Mouse (Mus musculus) neural tube, embryonic 13.5 days (tissue): ENCODE measurements at regions not wholly inside any gene's neighbourhood (a gene's known extent, or its start where the extent isn't known, plus 50 kb on each side); places are given as distances from the start of the nearest gene placed in this dataset.
A peak's percentile ranks its signal among the peaks of the same experiment; 100 is the strongest.

Experiments used
- ATAC-seq: fragments of 200-750 bp; cut with Nextera tagmentation; 2 replicates; pipeline ENCODE4 v1.8.0; 2017; ENCODE audit warnings: low read depth, mild to moderate bottlenecking, moderate TSS enrichment, moderate library complexity
- H3K27ac ChIP-seq: fragments of 300-500 bp; sonication (generic); replicated peaks from 2 replicates; pipeline ENCODE4 v1.5.1; 2015; ENCODE audit warnings: moderate library complexity, mild to moderate bottlenecking, inconsistent platforms
- H3K27me3 ChIP-seq: fragments of 300-500 bp; sonication (generic); 2 replicates; pipeline ENCODE4 v1.6.1; 2015; ENCODE audit warnings: mild to moderate bottlenecking, inconsistent platforms
- H3K36me3 ChIP-seq: fragments of 300-500 bp; sonication (generic); 2 replicates; pipeline ENCODE4 v1.6.1; 2015; ENCODE audit warnings: mild to moderate bottlenecking, inconsistent platforms
- H3K4me1 ChIP-seq: fragments of 300-500 bp; sonication (generic); replicated peaks from 2 replicates; pipeline ENCODE4 v1.6.1; 2015; ENCODE audit warnings: inconsistent platforms
- H3K4me2 ChIP-seq: fragments of 300-500 bp; sonication (generic); 2 replicates; pipeline ENCODE4 v1.6.1; 2015; ENCODE audit warnings: inconsistent platforms, mild to moderate bottlenecking, moderate library complexity
- H3K4me3 ChIP-seq: fragments of 300-500 bp; sonication (generic); 2 replicates; pipeline ENCODE4 v1.5.1; 2015; ENCODE audit warnings: mild to moderate bottlenecking, inconsistent platforms
- H3K9ac ChIP-seq: fragments of 300-500 bp; sonication (generic); 2 replicates; pipeline ENCODE4 v1.6.1; 2015; ENCODE audit warnings: moderate library complexity, mild to moderate bottlenecking, inconsistent platforms
- H3K9me3 ChIP-seq: fragments of 300-500 bp; sonication (generic); 2 replicates; pipeline ENCODE4 v1.6.1; 2016; ENCODE audit warnings: inconsistent platforms
- WGBS: fragments of 180-500 bp; shearing (Covaris S2); methylation state at CpG from one replicate; pipeline ENCODE4 v1.1.7; 2015; 5-methylcytosine and 5-hydroxymethylcytosine counted together

GRCm38 (mm10) chr7:121214181-121214580 is 132.7 kb downstream of the Otoa start:
- Histone ChIP-seq H3K27ac (0 out of 2 replicates have a peak overlapping the region, but pooled peaks have one; percentile 33), H3K36me3 (no peaks in the 10 kb centered on the region), H3K9me3 (no peaks in the 10 kb centered on the region), H3K9ac (no peak overlapping the region), H3K4me1 (peaks cover 5% of the 10 kb centered on the region; the same call in 1 of the 2 replicates), H3K4me3 (no peak overlapping the region), H3K27me3 (no peaks in the 10 kb centered on the region), H3K4me2 (no peak overlapping the region)
- WGBS: 56% methylated on average over 8 of the region's 8 CpGs
- no peak for ATAC-seq

DNA sequence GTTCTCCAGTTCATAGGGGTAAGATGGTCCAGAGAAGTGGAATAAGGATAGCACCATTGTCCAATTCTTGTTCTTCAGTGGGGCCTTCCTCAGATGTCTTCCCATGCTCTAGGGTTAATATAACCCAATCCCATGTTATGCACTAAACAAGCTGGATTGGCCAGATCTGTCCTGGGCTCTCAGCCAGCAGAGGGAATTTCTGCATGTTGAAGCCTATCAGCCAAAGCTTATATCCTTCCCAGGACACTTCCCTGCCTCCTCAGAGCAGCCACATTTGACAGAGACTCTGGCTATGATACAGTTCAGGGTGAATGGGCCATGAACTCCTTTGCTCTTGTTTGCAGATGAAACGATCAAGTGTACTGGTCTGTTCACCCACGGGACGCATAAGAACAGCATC is 133.6 kb downstream of the Otoa start:
- no peak for ATAC-seq
- Histone ChIP-seq H3K4me3 (no peak overlapping the region), H3K27me3 (no peaks in the 10 kb centered on the region), H3K36me3 (no peaks in the 10 kb centered on the region), H3K9me3 (no peaks in the 10 kb centered on the region), H3K4me1 (peaks cover 5% of the 10 kb centered on the region; the same call in 1 of the 2 replicates), H3K9ac (no peak overlapping the region), H3K4me2 (no peak overlapping the region), H3K27ac (peak overlapping the region; percentile 9; the same call in 1 of the 2 replicates)
- WGBS: 76% methylated on average over 3 of the region's 3 CpGs

DNA sequence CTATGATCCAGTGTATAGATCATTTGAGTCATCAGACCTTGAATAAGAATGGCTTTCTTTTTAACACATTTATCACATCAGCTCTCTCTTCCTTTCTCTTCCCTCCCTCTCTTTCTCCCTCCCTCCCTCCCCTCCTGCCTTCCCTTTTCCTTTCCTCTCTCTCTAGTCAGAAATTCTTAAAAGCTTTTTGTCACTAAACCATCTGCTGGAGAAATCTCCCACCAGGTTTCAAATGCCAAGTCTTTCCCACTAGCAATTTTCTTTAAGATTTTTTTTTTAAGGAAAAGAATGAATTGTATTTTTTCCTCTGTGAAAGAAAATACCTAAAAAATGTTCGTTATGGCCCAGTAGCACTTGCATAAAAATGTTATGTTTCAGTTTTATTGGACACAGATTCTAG is 134.3 kb downstream of the Otoa start:
- no peak overlapping the region for H3K4me2 ChIP-seq
- H3K9me3 ChIP-seq: no peaks in the 10 kb centered on the region
- H3K27ac ChIP-seq: no peak overlapping the region
- 68% methylated on average over 1 of the region's 1 CpGs for WGBS
- ATAC-seq: no peak
- no peaks in the 10 kb centered on the region for H3K27me3 ChIP-seq
- no peak overlapping the region for H3K4me3 ChIP-seq
- no peaks in the 10 kb centered on the region for H3K36me3 ChIP-seq
- H3K4me1 ChIP-seq: peaks cover 5% of the 10 kb centered on the region; the same call in 1 of the 2 replicates
- no peak overlapping the region for H3K9ac ChIP-seq

- Histone ChIP-seq H3K9ac (no peak overlapping the region), H3K9me3 (no peaks in the 10 kb centered on the region), H3K27me3 (no peaks in the 10 kb centered on the region), H3K4me2 (no peak overlapping the region), H3K27ac (no peak overlapping the region), H3K4me1 (peaks cover 5% of the 10 kb centered on the region; the same call in 1 of the 2 replicates), H3K4me3 (no peak overlapping the region), H3K36me3 (no peaks in the 10 kb centered on the region)
- 56% methylated on average over 10 of the region's 10 CpGs for WGBS
- no peak for ATAC-seq
Observed at GRCm38 (mm10) chr7:121218031-121218430, 136.6 kb downstream of the Otoa start.

DNA sequence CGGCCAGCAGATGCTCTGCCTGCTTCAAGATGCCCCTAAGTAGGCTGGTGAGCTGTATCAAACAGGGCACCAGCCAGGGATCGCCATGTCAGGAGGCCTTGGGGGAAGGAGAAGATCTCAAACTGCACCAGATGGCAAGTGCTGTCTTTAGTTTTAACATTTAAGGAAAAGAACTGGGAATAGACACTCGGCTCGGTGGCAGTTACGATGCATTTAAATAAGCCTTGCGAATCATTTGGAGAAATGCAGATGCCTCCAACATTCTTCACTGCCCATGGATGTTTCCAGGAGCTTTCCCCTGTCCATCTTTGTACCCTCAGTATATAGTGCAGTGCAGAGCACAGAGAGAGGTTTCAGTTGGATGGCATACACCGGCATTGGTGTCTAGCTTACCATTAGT is 139.7 kb downstream of the Otoa start:
- H3K4me1 ChIP-seq: peaks cover 5% of the 10 kb centered on the region; the same call in 1 of the 2 replicates
- no peak overlapping the region for H3K27ac ChIP-seq
- no peak overlapping the region for H3K4me2 ChIP-seq
- ATAC-seq: no peak
- H3K4me3 ChIP-seq: no peak overlapping the region
- no peaks in the 10 kb centered on the region for H3K27me3 ChIP-seq
- no peaks in the 10 kb centered on the region for H3K9me3 ChIP-seq
- WGBS: 96% methylated on average over 7 of the region's 7 CpGs
- H3K36me3 ChIP-seq: no peaks in the 10 kb centered on the region
- no peak overlapping the region for H3K9ac ChIP-seq

GRCm38 (mm10) chr7:121231881-121232280 is 150.4 kb downstream of the Otoa start:
- ATAC-seq: no peak
- H3K9ac ChIP-seq: no peak overlapping the region
- WGBS: 75% methylated on average over 3 of the region's 3 CpGs
- H3K4me3 ChIP-seq: no peak overlapping the region
- H3K9me3 ChIP-seq: no peaks in the 10 kb centered on the region
- no peaks in the 10 kb centered on the region for H3K4me1 ChIP-seq
- H3K27ac ChIP-seq: no peak overlapping the region
- H3K4me2 ChIP-seq: no peak overlapping the region
- no peaks in the 10 kb centered on the region for H3K27me3 ChIP-seq
- H3K36me3 ChIP-seq: no peaks in the 10 kb centered on the region

DNA sequence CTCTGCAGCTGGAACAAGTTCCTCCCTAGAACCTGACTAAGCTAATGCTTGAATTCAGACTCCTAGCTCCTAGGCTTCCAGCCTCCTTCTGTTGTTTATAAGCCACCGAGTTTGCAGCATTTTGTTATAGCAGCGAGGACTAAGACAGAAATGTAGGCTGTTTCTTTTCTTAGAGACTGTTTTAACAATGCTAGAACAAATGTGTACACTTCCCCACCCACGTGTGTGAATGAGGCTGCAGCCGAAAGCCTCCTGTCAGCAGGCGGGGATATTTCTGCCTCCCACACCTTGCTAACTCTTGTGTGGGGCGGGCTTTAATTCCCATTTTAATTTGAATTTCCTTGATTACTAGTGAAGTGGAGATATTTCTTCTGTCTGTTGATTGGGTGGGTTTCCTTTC is 153.4 kb downstream of the Otoa start:
- Histone ChIP-seq H3K36me3 (no peaks in the 10 kb centered on the region), H3K27ac (no peak overlapping the region), H3K4me2 (no peak overlapping the region), H3K27me3 (no peaks in the 10 kb centered on the region), H3K9ac (no peak overlapping the region), H3K9me3 (no peaks in the 10 kb centered on the region), H3K4me1 (no peaks in the 10 kb centered on the region), H3K4me3 (no peak overlapping the region)
- WGBS: 84% methylated on average over 6 of the region's 6 CpGs
- no peak for ATAC-seq

- WGBS: 85% methylated on average over 6 of the region's 6 CpGs
- Histone ChIP-seq H3K27ac (no peak overlapping the region), H3K36me3 (no peaks in the 10 kb centered on the region), H3K27me3 (no peaks in the 10 kb centered on the region), H3K9ac (no peak overlapping the region), H3K9me3 (no peaks in the 10 kb centered on the region), H3K4me1 (no peaks in the 10 kb centered on the region), H3K4me3 (no peak overlapping the region), H3K4me2 (no peak overlapping the region)
- ATAC-seq: no peak
Observed at GRCm38 (mm10) chr7:121239731-121240130, 151.9 kb upstream of the Hs3st2 start.

DNA sequence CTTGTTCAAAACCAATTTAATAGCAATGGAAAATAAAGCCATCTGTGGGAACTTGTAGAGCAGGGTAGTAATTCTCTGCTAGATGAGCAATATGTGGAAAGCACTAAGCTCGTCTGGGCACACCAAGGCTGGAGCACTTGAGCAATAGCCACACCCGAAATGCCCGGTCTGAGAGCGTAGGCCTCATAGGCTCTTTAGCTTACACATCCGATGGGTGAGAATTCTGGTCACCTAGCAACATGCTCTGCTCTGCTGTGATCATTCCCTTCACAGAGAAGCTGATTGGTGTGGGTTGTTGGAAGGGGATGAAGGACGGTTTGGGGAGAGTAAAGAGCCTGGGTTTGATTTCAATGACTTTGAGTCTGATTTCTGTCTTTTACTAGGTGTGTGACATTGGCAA is 143.8 kb upstream of the Hs3st2 start:
- WGBS: 79% methylated on average over 6 of the region's 6 CpGs
- H3K4me3 ChIP-seq: no peak overlapping the region
- peak; percentile 36; the same call in 1 of the 2 replicates for ATAC-seq

GRCm38 (mm10) chr7:121257466-121257865 is 134.2 kb upstream of the Hs3st2 start:
- Histone ChIP-seq H3K9ac (no peak overlapping the region), H3K4me2 (no peak overlapping the region), H3K4me1 (peaks cover 8% of the 10 kb centered on the region), H3K27me3 (no peaks in the 10 kb centered on the region), H3K4me3 (no peak overlapping the region), H3K27ac (no peak overlapping the region), H3K9me3 (no peaks in the 10 kb centered on the region), H3K36me3 (no peaks in the 10 kb centered on the region)
- WGBS: 66% methylated on average over 2 of the region's 2 CpGs
- ATAC-seq: no peak

More for the DNA sequence above, 143.8 kb upstream of the Hs3st2 start:
- Histone ChIP-seq H3K27ac (peak overlapping the region; percentile 52; the same call in 1 of the 2 replicates), H3K27me3 (no peaks in the 10 kb centered on the region), H3K4me1 (peaks cover 7% of the 10 kb centered on the region; the same call in 1 of the 2 replicates), H3K9ac (no peak overlapping the region), H3K36me3 (no peaks in the 10 kb centered on the region), H3K9me3 (no peaks in the 10 kb centered on the region), H3K4me2 (no peak overlapping the region)

DNA sequence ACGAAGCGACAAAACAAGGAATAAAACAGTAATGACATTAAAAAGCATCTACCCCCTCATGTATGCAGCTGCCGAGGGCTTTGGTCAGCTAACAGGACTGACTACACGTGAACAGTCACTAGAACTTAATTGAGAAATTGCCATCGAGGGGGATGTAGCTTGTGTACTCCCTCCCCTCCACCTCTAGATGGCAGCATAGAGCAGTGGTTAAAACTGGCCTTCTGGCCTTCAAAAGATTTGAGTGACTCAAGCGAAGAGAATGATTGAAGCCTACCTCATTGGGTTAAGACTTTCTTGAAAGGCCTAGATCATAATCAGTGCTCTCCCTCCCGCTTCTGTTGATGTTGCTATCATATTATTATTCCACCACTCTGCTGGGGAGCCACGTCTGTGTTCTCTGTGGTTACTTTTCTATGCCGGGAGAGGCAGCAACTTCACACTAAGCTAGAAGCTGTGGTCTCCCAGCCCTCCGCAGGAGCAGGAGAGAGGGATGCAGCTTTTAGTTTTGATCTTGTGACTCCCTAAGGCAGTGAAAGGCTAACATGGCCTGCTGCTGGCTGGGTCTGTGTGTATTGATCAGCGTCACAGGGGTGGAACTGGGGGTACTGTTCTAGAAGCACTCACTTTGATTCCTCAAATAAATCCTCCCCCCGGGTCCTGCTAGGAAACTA is 132.7 kb upstream of the Hs3st2 start:
- H3K9ac ChIP-seq: no peak overlapping the region
- peaks cover 11% of the 10 kb centered on the region for H3K4me1 ChIP-seq
- H3K27me3 ChIP-seq: no peaks in the 10 kb centered on the region
- ATAC-seq: peak; percentile 64
- no peak overlapping the region for H3K4me3 ChIP-seq
- no peaks in the 10 kb centered on the region for H3K9me3 ChIP-seq
- no peaks in the 10 kb centered on the region for H3K36me3 ChIP-seq
- WGBS: 52% methylated on average over 12 of the region's 12 CpGs
- 0 out of 2 replicates have a peak overlapping the region, but pooled peaks have one; percentile 14 for H3K4me2 ChIP-seq
- peak overlapping the region; percentile 68 for H3K27ac ChIP-seq

- Histone ChIP-seq H3K4me3 (no peak overlapping the region), H3K4me2 (0 out of 2 replicates have a peak overlapping the region, but pooled peaks have one; percentile 14), H3K9ac (no peak overlapping the region), H3K27ac (peak overlapping the region; percentile 68), H3K4me1 (peaks cover 11% of the 10 kb centered on the region), H3K9me3 (no peaks in the 10 kb centered on the region), H3K36me3 (no peaks in the 10 kb centered on the region), H3K27me3 (no peaks in the 10 kb centered on the region)
- 58% methylated on average over 21 of the region's 21 CpGs for WGBS
- ATAC-seq: peak; percentile 60
Observed at GRCm38 (mm10) chr7:121259497-121260009, 132.1 kb upstream of the Hs3st2 start.
